Mouse (Mus musculus) spleen, adult 2 months (tissue): ENCODE measurements around the gene Gng4. TPM values are rescaled to one million over a fixed set of nuclear protein-coding genes. Genes with fewer than 3 reads are reported as not detected.
A peak's percentile ranks its signal among the peaks of the same experiment; 100 is the strongest.

ENCODE experiments used
- DNase-seq, 2 experiments: peaks; one replicate each; pipeline versions ENCODE4 v3.0.0 to v3.0.0-alpha.2; 2012 to 2021; ENCODE audit warnings: low spot score in 2 of 2, low read depth in 1 of 2
- H3K27ac ChIP-seq: fragments of 200-500 bp; 2 replicates; pipeline ENCODE4 v1.5.1; 2012; ENCODE audit warnings: low read length, inconsistent platforms; ENCODE audit not compliant: insufficient read depth
- H3K27me3 ChIP-seq: fragments of 200-500 bp; 2 replicates; pipeline ENCODE4 v1.6.1; 2012; ENCODE audit warnings: mild to moderate bottlenecking, moderate library complexity, low read length, inconsistent platforms; ENCODE audit not compliant: control insufficient read depth, insufficient read depth
- H3K36me3 ChIP-seq: fragments of 200-500 bp; 2 replicates; pipeline ENCODE4 v1.6.1; 2012; ENCODE audit warnings: mild to moderate bottlenecking, low read length, inconsistent platforms; ENCODE audit not compliant: control insufficient read depth, insufficient read depth
- H3K4me1 ChIP-seq: fragments of 200-500 bp; 2 replicates; pipeline ENCODE4 v1.6.1; 2011; ENCODE audit warnings: inconsistent platforms; ENCODE audit not compliant: control insufficient read depth, insufficient read depth, insufficient read length
- H3K4me3 ChIP-seq: fragments of 200-500 bp; 2 replicates; pipeline ENCODE4 v1.5.1; 2011; ENCODE audit warnings: mild to moderate bottlenecking, inconsistent platforms; ENCODE audit not compliant: insufficient read depth, insufficient read length; ENCODE audit errors: extremely low read depth
- CTCF ChIP-seq: fragments of 200-500 bp; IDR thresholded peaks from 2 replicates; pipeline ENCODE4 v1.5.1; 2011; ENCODE audit warnings: mild to moderate bottlenecking, inconsistent platforms; ENCODE audit not compliant: insufficient read depth, insufficient read length, insufficient replicate concordance; ENCODE audit errors: extremely low read depth
- POLR2A ChIP-seq: fragments of 200-500 bp; IDR thresholded peaks from 2 replicates; pipeline ENCODE4 v1.6.1; 2011; ENCODE audit warnings: low read depth, low read length, inconsistent platforms
- WGBS: fragments of 180-500 bp; shearing (Covaris S2); methylation state at CpG from one replicate; pipeline ENCODE4 v1.1.7; 2018; 5-methylcytosine and 5-hydroxymethylcytosine counted together
- polyA plus RNA-seq: library from polyadenylated mRNA; depleted of rRNA; stranded (reverse); fragments of >200 nt; gene quantifications from 2 replicates; pipeline ENCODE4 v1.2.3, GENCODE M21; 2012

Gng4 gene
- polyA plus RNA-seq, 1 experiment: not detected

- Histone ChIP-seq H3K27me3 (peaks cover 10% of the 10 kb centered on the region), H3K4me1 (peaks cover 11% of the 10 kb centered on the region), H3K27ac (no peak overlapping the region), H3K4me3 (no peak overlapping the region), H3K36me3 (peaks cover 13% of the 10 kb centered on the region)
- no peak for DNase-seq
- 86% methylated on average over 3 of the region's 3 CpGs for WGBS
- TF ChIP-seq CTCF (no peak), POLR2A (no peak)
Observed at GRCm38 (mm10) chr13:13780271-13780670, 3.6 kb upstream of the Gng4 start.

GRCm38 (mm10) chr13:13781026-13781425, 2.8 kb upstream of the Gng4 start:
- H3K27ac ChIP-seq: no peak overlapping the region
- 72% methylated on average over 4 of the region's 4 CpGs for WGBS
- peaks cover 11% of the 10 kb centered on the region for H3K4me1 ChIP-seq
- peaks cover 13% of the 10 kb centered on the region for H3K36me3 ChIP-seq
- peaks cover 11% of the 10 kb centered on the region for H3K27me3 ChIP-seq
- H3K4me3 ChIP-seq: no peak overlapping the region
- TF ChIP-seq POLR2A: no peak
- TF ChIP-seq CTCF: no peak
- DNase-seq: no peak

GRCm38 (mm10) chr13:13783296-13783695, 563 bp upstream of the Gng4 start:
- H3K36me3 ChIP-seq: peaks cover 1% of the 10 kb centered on the region; the same call in 1 of the 2 replicates
- WGBS: 46% methylated on average over 7 of the region's 7 CpGs
- peaks cover 11% of the 10 kb centered on the region for H3K4me1 ChIP-seq
- no peak for TF ChIP-seq POLR2A
- no peak overlapping the region for H3K4me3 ChIP-seq
- no peak for DNase-seq
- H3K27me3 ChIP-seq: peaks cover 11% of the 10 kb centered on the region
- no peak overlapping the region for H3K27ac ChIP-seq

GRCm38 (mm10) chr13:13784420-13784936, 619 bp downstream of the Gng4 start:
- no peak for DNase-seq
- 3% methylated on average over 53 of the region's 59 CpGs for WGBS
- H3K27ac ChIP-seq: no peak overlapping the region
- H3K4me1 ChIP-seq: peaks cover 11% of the 10 kb centered on the region
- H3K4me3 ChIP-seq: peak overlapping the region; percentile 36; the same call in 1 of the 2 replicates
- TF ChIP-seq POLR2A (no peak), CTCF (no peak)
- H3K27me3 ChIP-seq: peaks cover 11% of the 10 kb centered on the region
- no peaks in the 10 kb centered on the region for H3K36me3 ChIP-seq

- peaks cover 11% of the 10 kb centered on the region for H3K4me1 ChIP-seq
- no peak overlapping the region for H3K27ac ChIP-seq
- DNase-seq: no peak
- 4% methylated on average over 30 of the region's 30 CpGs for WGBS
- H3K4me3 ChIP-seq: peak overlapping the region; percentile 25; the same call in 1 of the 2 replicates
- peaks cover 11% of the 10 kb centered on the region for H3K27me3 ChIP-seq
- no peaks in the 10 kb centered on the region for H3K36me3 ChIP-seq
- TF ChIP-seq POLR2A (no peak), CTCF (no peak)
Observed at GRCm38 (mm10) chr13:13784981-13785783, 1.3 kb downstream of the Gng4 start.

GRCm38 (mm10) chr13:13786971-13787370, 3.1 kb downstream of the Gng4 start:
- peaks cover 11% of the 10 kb centered on the region for H3K27me3 ChIP-seq
- TF ChIP-seq POLR2A (no peak), CTCF (no peak)

GRCm38 (mm10) chr13:13788070-13788469, 4.2 kb downstream of the Gng4 start:
- H3K27ac ChIP-seq: no peak overlapping the region
- TF ChIP-seq CTCF: no peak
- no peak for TF ChIP-seq POLR2A
- 71% methylated on average over 4 of the region's 4 CpGs for WGBS
- no peak for DNase-seq
- H3K27me3 ChIP-seq: peaks cover 10% of the 10 kb centered on the region
- no peak overlapping the region for H3K4me3 ChIP-seq
- H3K4me1 ChIP-seq: peaks cover 11% of the 10 kb centered on the region
- H3K36me3 ChIP-seq: no peaks in the 10 kb centered on the region

More at GRCm38 (mm10) chr13:13786971-13787370, 3.1 kb downstream of the Gng4 start:
- H3K27ac ChIP-seq: no peak overlapping the region
- H3K36me3 ChIP-seq: no peaks in the 10 kb centered on the region
- peaks cover 11% of the 10 kb centered on the region for H3K4me1 ChIP-seq
- WGBS: 89% methylated on average over 6 of the region's 6 CpGs
- DNase-seq: no peak
- no peak overlapping the region for H3K4me3 ChIP-seq
